Mouse (Mus musculus) gastrocnemius, postnatal 14 days (tissue): Measurements from ENCODE around the gene Ccdc73. TPM values are rescaled to one million over a fixed set of nuclear protein-coding genes. Genes with fewer than 3 reads are reported as not detected.
"Not testable (repeated sequence)": the region's sequence is repeated elsewhere in the genome, so short reads cannot be mapped to it uniquely, and the experiment has no call there.

Source experiments
- DNase-seq: peaks from one replicate; pipeline ENCODE4 v3.0.0; 2021; ENCODE audit warnings: mixed read lengths
- intact Hi-C: fragments of 180-260 bp; cut with DNase I; formaldehyde crosslinking; loops from one replicate; pipeline ENCODE4 v1.15.1; 2025; ENCODE audit warnings: low total_unique reads
- total RNA-seq, 2 experiments: library from RNA; stranded (reverse); gene quantifications; 2 replicates each; pipeline ENCODE4 v1.2.3; 2021

Gene Ccdc73
- total RNA-seq, 2 experiments from 2014 or later: 4.0 to 4.4 TPM

DNA sequence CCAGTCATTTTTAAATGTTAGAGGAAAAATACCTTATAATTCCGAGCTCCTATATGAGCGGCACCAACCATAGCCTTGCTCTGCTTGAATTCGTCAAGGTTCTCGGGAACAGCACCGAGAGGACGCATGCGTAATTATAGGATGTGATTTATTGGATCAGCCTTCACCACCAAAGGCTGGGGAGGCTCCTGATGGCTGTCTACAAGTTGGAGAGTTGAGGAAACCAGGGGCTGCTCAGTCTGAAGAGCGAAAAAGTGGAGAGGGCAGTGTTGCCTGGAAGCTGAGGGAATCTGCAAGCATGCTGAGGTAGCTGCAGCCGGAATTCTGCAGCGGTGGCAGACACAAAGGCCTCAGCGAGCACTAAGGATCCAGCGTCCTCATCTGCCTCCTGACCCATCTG, 153.7 kb downstream of the Ccdc73 start:
- DNase-seq: no peak
- intact Hi-C loops: no loop called here

DNA sequence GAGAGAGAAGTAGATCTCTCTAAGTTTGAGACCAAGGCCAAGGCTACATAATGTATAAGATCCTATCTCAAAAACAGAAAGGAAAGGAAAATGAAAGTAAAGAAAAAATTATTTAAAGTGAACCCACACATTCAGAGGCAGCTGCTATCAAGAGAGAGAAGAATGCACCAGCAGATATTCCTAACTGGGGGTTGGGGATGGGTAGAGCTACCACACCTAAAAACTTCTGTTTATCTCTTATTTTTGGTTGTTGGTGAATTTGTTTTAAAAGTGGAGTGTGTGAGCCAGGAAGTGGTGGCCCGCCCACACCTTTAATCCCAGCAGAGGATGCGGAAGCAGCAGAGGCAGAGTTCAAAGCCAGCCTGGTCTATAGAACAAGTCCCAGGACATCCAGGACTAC, 154.2 kb downstream of the Ccdc73 start:
- intact Hi-C loops: no loop called here
- DNase-seq: no peak

DNA sequence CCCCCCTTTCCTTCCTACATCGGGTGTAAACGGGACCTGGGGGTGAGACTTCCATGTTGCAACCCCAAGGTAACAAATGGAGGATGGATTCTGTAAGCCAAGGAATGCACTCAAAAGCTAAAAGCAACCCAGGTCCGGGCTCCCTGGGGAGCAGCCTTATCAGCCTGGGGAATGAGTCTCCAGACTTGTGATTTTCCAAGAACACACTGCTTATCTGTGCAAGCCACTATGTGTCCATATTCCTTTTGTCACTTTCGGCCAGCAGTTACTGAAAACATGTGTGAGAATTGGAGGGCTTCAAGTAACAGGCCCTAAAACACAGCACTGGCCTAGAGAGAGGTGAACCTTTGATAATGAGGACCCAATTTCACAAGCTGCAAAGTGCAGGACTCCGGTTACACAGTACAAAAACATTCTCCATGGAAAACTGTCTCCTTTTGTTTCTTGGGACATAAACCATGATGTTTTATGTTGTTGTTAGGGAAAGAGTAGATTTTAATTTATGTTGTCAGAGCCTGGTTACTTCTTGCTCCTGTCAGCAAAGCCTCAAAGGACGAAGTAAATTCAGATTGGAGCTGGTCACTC, 155.5 kb downstream of the Ccdc73 start:
- intact Hi-C loops: no loop called here
- DNase-seq: no peak

DNA sequence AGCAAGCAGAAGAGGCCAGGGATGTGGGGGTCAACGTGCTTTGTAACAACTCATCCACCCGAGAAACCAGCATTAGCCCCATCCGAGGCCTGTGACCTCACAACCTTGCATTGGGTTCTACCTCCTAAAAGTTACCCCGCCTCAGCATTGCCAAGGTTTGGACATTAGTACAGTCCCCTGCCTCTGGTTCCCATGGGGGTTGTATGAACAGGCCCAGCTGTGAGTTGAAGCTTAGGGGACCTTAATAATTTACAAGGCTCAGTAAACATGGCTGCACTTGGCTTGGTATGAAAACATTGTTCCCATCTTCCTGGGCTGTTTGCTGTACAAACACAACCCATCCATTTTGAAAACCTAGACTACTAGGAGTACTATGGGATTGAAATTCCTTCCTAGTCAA, 156.2 kb downstream of the Ccdc73 start:
- no peak for DNase-seq
- intact Hi-C loops: no loop called here

DNA sequence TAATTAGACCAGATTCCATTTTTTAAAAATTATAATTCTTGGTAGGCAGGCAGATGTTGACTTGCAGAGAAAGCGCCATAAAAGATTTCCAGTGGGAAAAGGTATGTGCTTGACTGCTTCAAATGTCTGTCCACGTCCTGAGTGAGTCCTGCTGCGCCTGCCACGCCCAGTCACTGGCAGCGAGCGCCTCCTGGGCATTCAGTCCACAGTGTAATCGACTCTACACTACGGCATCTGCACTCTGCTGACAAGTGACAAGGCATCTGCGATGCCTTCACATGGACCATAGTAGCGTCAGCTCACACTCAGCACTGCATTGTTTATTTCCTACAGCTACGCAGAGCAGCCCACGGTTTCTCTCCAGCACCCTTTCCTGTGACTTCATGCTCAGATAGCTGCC, 158.0 kb downstream of the Ccdc73 start:
- DNase-seq, intact Hi-C loops: not testable (repeated sequence)

DNA sequence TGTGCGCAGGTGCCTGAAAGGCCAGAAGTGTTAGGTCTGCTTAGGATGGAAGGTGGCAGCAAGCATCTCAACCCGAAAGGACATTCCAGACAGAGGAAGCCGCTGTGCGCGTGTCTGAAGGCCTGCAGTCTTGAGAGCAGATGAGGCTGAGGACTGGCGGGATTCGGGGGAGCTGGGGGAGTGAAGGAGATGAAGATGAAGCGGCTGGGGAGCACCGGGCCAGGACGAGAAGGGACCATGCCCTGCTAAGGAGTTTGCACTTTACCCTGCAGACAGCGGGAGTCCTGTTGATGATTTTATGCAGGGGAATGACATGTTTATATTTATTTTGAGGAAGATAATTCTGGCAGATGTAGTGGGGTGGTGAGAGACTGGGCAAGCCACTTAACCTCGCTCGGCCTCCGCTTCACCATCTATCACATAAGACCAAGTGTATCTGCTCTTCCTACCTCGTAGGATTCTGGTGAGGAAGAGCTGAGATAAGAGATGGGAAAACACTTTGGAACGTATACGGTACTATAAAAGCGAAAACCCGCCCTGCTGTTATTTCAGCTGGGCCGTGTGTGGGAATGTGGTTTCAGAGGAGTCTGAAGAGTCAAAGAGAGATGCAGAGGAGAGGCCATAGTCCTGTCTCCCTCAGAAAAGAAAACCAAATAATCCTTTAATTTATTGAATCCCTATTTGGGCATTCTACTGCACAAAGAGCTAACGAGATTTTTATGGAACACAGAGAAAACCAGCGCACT, 159.5 kb downstream of the Ccdc73 start:
- no peak for DNase-seq
- intact Hi-C loops: no loop called here

DNA sequence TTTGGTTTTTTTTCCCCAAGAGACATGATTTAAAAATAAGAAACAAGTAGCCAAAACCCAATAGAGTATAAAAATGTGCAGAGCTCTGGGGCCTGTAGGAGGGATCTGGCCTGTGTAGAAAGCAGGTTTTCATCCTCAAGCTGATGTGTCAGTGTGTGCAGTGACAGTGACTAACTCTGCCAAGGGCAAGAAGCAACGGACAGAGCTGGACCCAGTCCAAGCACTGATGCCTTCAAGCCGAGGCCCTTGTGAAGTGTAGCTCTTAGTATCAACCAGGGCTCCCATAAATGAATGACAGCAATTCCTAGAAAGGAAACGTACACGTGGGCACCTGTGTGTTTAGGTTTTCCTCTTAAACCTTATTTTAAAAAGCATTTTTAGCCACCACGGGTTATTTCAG, 161.2 kb downstream of the Ccdc73 start:
- DNase-seq: no peak
- intact Hi-C loops: no loop called here

DNA sequence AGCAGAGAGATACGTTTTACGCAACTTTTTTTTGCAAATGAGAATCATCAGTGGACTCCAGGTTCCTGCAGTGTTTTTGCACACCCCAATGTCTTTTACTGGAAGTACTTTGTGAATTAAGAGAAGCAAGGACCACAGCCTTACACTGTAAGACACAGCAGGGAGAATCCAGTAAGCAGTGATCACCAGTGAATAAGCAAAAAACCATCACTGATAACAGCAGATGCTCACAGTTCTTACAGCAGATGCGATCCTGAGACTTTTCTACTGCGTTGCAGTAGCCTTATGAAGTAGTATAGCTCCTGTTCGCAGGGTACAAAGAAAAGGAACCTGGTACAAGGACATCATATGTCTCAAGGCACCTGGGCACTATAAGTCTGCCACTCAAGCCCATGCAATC, 162.9 kb downstream of the Ccdc73 start:
- DNase-seq: no peak
- intact Hi-C loops: no loop called here

DNA sequence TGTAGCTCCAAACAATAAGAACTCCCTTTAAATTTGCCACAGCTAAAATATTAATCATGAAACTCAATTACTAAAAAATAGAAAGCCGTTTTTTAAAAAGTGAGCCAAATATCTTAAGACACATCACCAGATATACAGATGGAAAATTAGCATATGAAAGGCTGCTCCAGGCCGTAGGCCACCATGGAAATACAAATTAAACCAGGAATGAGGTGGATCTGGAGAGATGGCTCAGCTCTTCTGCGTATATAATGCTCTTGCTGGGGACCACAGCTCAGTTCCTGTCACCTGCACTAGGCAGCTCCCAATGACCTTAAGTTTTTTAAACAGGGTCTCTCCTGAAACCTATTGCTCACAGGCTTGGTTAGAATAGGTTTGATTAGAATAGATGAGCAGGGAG, 166.5 kb downstream of the Ccdc73 start:
- no peak for DNase-seq
- intact Hi-C loops: no loop called here

DNA sequence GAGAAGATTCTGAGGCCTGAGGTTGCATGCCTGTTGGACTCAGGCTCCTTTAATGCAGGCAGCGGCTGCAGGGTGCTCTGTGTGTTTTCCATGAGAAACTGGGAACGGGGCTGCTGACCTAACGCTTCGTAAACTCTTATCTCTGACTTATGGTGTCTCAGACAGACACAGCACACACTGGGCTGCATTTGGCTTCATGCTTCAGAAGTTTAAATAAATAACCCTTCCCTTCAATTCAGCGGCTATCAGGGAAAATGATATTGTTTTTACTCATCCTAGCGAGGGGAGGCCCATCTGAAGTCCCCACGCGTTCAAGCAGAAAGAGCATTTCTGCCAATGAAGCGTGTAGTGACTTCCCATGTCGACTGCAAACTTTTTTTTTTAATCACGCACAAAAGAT, 168.4 kb downstream of the Ccdc73 start:
- intact Hi-C loops: no loop called here
- DNase-seq: no peak

DNA sequence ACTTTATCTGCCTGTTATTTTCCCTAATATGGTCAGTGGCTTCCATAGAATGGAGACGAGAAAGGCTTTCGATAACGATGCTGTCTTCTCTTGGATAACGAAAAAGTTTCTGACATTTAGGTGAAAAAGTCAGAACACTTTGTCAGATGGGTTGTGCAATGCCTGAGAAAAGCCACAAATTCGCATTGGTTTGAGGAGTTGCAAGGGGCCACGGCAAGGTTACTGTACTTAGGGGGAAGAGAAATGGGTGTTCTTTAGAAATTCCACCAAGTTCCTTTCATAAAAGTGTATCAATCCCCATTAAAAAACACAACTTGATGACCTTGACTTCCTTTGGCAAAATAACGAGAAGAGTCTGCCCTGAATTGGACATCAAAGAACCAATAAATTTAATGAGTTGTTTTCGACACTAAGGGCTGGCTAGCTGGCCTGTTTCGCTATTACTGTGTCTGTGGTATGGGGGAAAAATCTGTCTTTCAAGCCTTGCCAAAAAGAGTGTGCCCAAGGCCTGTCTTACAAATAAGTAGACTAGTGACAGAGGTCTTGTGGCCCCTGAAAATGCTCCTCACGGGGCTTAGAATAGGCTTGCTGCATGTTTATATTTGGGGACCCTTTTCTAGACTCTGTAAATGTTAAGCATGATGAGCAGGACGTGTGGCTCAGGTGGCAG, 168.9 kb downstream of the Ccdc73 start:
- intact Hi-C loops: no loop called here
- DNase-seq: no peak

DNA sequence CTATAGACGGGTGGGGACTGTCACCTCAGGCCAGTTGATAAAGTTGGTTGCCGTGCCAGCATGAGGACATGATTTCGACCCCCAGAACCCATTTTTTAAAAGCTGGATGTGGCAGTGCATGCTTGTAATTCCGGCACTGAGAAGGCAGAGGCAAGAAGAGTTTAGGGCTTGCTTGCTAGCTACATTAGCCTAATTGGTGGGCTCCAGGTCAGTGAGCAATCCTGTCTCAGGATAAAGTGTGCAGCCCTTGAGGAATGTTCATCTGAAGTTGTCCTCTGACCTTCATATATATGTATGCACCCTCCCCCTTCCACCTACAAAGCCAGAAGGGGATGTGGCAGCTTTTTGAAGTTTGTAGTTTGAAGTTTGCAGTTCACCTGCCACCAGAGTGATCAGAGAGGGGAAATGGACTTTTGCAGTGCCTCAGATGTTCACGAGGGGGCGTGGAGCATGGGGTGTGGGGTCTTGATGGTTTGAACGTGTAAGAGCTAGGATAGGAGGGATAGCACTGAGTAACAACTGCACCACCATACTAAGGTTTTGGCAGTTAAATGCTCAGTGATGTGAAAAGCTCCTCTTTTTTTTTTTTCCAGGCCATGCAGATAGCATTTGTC, 170.5 kb downstream of the Ccdc73 start:
- DNase-seq: no peak
- intact Hi-C loops: no loop called here

DNA sequence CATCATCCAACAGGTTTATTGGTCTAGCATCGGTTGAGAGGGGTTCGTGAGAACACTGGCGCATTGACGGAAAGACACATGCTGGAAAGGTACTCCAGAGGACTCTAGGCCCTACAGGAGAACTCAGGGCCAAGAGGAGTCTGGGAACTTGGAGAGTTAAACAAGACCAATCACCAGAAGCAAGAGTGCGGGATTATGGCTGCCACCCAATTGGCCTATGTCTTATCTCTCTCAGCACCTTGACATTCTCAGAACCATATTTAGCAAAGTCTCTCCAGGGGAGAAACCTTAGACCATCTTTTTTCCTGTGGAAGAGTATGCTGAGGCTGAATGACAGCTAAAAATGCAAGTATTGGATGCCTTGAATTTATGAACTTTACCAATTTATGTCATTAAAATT, 171.3 kb downstream of the Ccdc73 start:
- DNase-seq: no peak
- intact Hi-C loops: no loop called here

DNA sequence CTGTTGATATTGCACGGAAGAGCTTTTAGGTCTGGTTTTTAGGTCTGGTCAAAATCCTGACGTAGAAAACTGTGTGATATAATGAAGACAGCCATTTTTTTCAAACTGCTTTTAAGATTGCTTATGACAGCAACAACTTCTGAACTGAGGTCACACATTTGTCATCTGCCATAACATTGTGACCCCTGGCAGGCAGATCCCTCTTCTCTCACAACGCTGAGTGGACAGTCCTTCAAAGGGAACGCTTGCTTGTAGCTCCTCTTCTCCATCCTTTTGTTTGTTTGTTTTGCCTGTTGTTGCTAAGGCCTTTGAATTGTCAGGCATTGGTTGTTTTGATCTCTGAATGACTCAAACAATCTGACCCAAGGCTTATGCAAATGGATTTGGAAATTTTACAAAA, 173.3 kb downstream of the Ccdc73 start:
- no peak for DNase-seq
- intact Hi-C loops: no loop called here

DNA sequence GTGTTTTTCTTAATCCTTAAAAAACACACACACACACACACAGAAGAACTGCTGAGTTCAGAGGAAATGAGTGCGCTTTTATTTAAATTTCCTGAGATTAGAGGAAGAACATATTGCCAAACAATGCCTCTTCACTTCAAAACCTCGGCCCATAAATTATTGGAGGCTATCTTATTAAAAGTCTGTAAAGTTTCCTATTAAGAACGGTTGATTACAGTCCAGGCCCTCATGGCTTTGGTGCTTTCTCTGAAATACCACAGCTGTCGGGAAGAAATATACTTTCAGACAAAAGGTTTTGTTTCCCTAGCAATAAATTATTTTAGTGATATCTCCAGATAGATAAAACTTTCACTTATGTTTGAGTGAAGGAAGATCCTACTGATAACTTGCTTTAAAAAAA, 175.5 kb downstream of the Ccdc73 start:
- DNase-seq: no peak
- intact Hi-C loops: no loop called here

DNA sequence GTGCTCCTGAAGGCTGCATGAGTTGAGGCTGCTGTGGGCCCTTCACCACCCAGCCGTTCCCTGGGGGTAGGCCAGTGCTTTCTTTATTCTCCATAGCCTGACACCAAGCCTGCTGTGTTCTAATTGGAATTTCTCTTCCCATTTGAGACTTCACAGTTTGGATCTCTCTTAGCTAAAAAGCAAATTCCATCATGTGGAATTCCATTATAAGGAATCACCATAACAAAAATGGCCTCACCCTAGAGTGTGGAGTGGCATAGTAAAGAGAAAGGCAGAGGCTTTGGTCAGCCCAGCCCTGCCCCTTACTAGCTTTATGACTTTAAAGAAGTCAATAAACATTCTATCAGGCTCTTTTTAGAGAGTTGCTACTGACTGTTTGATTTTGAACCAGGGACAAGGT, 180.7 kb downstream of the Ccdc73 start:
- intact Hi-C loops: no loop called here

DNA sequence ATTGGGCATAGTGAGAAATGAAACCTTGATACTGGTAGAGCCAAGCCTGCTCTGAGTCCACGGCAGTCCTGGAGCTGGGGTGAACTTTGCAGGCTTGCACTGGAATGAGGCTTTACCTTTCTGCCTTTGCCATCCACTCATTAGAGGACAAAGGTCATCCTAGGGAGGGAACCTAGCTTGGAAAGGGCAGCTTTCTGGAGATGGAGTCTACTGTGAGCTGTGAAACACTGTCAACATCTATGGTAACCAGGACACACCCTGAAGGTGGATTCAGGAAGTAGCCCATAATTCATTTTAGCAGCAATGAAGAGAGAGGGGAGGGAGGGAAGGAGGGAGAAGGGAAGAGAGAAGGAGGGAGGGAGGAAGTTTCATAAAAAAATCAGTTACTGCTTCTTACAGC, 187.9 kb downstream of the Ccdc73 start:
- DNase-seq: no peak
- intact Hi-C loops: no loop called here

More for the DNA sequence above, 180.7 kb downstream of the Ccdc73 start:
- no peak for DNase-seq

DNA sequence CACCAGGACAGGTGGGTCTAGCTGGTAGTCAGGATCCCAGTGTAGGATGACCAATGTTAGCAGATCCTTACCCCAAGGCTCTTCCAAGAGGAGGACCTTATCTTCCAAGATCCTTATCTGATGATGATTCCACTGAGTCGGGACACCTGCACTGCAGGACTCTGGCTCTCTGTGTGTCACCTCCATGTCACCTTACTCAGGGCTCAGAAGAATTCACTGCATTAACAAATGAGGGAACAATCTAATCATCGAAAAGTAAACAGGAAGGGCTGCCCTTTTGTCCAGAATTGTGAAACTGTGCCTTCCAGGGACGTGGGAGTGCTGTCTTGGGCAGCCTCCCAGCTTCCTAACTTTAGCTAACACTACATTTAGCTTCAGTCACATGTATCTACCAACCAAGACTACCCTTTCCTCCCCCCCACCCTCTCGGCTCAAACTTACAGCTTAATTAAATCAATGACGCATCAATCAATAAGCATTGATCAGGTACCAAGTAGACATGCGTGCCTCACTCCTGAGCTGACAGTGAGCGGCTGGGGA, 191.0 kb downstream of the Ccdc73 start:
- no peak for DNase-seq
- intact Hi-C loops: no loop called here

DNA sequence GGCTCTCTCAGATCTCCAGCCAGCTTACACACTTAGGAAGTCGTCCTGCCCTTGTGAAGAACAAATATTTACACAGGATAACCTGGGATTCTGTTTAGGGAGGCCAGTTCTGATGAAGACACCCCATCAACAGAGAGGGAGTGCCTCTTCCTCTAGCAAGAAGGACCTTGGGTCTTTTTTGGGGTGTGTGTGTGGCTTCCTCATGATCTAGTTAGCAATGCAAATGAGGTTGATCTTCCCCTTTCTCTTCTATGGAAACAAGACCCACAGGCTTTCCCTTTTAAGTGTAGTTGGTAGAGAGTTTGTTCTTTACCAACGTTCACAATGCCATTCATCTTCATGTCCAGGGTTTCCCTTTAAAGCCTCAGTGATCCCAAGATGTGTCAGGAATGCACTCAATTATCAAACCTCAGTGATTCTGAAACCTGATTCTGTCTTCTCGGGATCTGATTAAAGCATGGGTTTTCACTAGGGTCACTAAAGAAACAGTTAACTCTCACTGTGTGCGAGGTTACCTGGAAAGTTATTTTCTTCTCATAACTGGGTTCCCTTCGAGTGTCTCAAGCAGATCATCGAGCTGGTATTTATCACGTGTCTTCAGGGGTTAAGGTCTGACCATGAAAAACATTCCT, 195.3 kb downstream of the Ccdc73 start:
- intact Hi-C loops: no loop called here
- DNase-seq: no peak
